Mouse (Mus musculus) heart, postnatal 14 days (tissue): ENCODE measurements around the gene Ccdc105. TPM values are rescaled to one million over a fixed set of nuclear protein-coding genes. Genes with fewer than 3 reads are reported as not detected.

Source experiments
- DNase-seq, 2 experiments: peaks; one replicate each; pipeline ENCODE4 v3.0.0; 2021 to 2022
- intact Hi-C: fragments of 180-260 bp; cut with DNase I; formaldehyde crosslinking; loops from one replicate; pipeline ENCODE4 v1.15.1; 2025
- long read RNA-seq, 2 experiments: library from polyadenylated mRNA; stranded (forward); transcript quantifications; one replicate each; pipeline ENCODE4 v2.0.0; 2021
- total RNA-seq, 2 experiments: library from RNA; stranded (reverse); gene quantifications; 2 replicates each; pipeline ENCODE4 v1.2.3; 2021

The Ccdc105 gene
- not detected for total RNA-seq
- long read RNA-seq, experiment 1 = 0 reads
- long read RNA-seq, experiment 2 = 0 reads

DNA sequence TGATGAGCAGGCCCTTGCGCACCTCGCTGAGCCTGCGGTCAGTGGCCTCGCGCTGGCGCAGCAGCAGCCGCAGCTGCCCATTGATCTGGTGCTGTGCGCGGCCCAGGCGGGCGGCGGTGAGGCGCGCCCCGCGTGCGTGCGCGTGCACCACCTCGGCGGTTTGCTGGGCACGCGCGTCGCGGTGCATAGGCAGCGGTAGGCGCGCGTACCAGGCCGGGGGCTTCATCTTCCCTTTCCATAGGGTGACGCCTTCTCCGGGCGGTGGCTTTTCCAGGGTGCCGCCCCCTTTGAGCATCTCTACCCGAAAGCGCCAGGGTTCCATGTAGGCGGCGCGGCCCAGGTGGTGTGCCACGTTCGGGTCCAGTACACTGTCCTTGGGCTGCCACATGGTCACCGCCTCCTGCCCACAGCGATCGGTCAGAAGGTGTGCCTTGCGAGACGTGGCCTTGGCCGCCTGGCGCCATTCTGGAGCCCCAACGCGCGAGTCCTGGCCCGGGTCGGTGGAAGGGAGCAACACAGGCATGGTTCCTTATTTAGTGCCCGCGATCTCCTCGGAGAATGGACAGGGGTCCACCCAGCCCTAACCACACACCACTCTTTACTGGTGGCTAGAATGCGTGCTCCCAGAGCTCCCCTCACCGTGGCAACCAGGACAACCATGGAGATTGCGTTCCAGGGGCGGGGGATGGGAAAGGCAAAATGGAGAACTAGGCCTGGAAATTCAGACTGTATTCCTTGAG, at the start of gene Ccdc105:
Gene Ccdc105 (minus strand): TSS at position 614 of the 740 bp plus-strand sequence.
- intact Hi-C loops = no loop called here
- peak; percentile 34 to 36 for DNase-seq

DNA sequence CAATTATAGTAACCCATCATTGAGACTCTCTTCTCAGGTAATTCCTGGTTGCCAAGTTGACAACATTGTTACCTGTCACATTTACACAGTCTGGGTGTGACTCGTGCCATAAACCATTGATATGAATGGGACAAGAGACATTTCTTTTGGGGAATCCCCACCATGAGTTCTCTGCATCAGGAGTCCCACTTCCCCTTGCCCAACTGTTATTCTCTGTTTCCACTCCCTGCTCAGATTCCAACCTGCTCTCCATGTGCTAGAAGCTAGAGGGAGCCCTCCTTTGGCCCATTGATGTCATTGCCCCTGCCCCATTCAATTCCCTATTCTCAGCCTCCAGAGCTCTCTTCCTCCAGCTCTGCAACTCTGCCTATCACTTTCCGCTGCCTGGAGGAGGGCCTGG, 48.6 kb upstream of the Ccdc105 start:
- no peak for DNase-seq
- intact Hi-C loops = no loop called here

DNA sequence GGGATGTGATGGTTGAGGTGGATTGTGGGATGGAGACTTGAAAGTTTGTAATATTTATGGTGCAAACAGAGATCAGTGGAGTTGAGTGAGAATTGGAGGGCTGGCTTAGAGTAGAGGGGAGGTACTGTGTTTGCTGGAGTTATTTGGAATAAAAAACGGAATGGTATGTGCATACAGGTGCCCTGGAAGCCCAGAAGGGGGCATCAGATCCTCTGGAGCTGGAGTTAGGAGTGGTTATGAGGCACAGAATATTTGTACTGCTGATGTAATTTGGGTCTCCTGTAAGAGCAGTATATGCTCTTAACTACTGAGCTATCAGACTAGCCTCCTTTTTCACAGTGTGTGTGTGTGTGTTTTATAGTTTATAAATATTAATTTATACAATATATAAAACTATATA, 37.7 kb upstream of the Ccdc105 start:
- intact Hi-C loops = no loop called here
- no peak for DNase-seq

GRCm38 (mm10) chr10:78787566-78788087, 34.8 kb upstream of the Ccdc105 start:
- intact Hi-C loops = no loop called here
- DNase-seq = peak; percentile 63 to 69

- intact Hi-C loops = no loop called here
- peak; percentile 10 to 20 for DNase-seq
Observed at GRCm38 (mm10) chr10:78779981-78780651, 27.3 kb upstream of the Ccdc105 start, which contains the start of gene Slc1a6. Gene Slc1a6, plus strand, starts transcription at chr10:78780496.

DNA sequence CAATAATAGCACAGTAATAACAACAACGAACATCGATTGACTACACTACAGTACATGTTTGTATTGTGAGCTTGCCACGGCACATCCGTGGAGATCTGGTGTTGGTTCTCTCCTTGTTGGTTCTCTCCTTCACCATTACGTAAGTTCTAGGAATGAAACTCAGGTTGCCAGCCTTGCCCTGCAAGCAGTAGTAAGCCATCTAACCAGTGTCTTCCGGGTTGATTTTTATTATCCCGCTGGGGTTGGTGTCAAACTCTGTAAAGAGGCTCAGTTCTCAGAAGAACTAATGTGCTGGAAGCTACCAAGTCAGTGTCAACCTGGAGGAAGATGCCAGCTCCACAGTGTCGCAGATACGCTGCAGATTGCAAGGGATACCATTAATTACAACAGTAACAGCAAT, 26.7 kb upstream of the Ccdc105 start:
- DNase-seq = no peak
- intact Hi-C loops = no loop called here

DNA sequence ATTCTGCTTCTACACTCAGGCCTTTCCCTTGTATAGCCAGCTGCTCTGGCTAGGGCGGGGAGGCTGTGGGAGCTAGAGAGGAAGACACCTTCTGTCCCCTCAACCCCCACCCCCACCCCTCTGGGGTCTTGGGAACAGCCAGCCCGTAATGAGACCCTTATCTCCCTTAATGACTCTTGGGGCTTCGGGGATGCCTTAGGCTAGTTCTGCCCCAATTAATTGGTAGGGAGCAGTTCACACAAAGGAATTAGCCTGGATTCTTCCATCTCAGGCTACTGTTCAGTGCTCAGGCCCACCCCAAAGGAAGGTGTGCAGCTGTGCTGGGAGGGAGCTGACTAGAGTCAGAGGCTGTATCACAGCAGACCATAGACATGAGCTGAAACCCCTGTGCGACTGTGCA, 23.0 kb upstream of the Ccdc105 start:
- intact Hi-C loops = no loop called here
- DNase-seq = no peak

DNA sequence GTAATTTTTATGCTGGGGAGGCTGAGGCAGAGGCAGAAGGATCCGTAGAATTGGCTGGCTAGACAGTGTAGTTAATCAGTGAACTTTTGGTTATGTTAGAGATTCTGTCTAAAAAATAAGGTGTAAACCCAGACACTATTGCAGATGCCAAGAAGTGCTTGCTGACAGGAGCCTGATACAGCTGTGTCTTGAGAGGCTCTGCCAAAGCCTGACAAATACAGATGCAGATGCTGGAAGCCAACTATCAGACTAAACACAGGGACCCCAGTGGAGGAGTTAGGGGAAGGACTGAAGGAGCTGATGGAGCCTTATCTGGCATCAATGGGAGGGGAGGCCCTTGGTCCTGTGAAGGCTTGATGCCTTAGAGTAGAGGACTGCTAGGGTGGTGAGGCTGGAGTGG, 12.7 kb upstream of the Ccdc105 start:
- no peak for DNase-seq
- intact Hi-C loops = no loop called here

- DNase-seq = peak; percentile 61 to 80
- intact Hi-C loops = loop anchor here (1.0 kb wide), 1 partner anchor 360 kb away; no protein-coding TSS in a partner anchor
Observed at GRCm38 (mm10) chr10:78756021-78756420, 3.2 kb upstream of the Ccdc105 start.

DNA sequence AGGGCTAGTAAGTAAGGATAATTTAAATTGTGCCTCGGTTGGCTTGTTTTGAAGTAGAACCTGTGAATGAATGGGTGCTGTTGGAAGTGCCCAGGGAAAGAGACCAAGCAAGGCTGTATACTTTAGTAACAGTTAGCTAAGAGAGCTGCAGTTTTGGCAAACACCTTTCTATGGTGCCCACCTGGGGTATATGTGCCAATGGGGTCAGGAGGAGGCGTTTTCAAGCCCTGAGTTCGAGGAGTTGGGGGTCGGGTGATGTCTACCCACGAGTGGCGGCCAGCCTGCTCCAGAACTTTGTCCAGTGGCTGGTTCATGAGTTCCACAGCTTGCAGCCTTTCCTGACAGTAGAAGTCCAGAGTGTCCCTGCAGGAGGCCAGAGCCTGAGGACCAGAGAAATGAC, 3.9 kb downstream of the Ccdc105 start:
- intact Hi-C loops = no loop called here

GRCm38 (mm10) chr10:78748161-78748560, 4.7 kb downstream of the Ccdc105 start:
- intact Hi-C loops = no loop called here
- no peak for DNase-seq

More for the DNA sequence above, 3.9 kb downstream of the Ccdc105 start:
- DNase-seq = no peak

GRCm38 (mm10) chr10:78747035-78747721, 5.7 kb downstream of the Ccdc105 start:
- DNase-seq = peak in 1 of 2 experiments; percentile 2
- intact Hi-C loops = no loop called here

- intact Hi-C loops = no loop called here
Observed at GRCm38 (mm10) chr10:78745453-78746232, 7.2 kb downstream of the Ccdc105 start.

DNA sequence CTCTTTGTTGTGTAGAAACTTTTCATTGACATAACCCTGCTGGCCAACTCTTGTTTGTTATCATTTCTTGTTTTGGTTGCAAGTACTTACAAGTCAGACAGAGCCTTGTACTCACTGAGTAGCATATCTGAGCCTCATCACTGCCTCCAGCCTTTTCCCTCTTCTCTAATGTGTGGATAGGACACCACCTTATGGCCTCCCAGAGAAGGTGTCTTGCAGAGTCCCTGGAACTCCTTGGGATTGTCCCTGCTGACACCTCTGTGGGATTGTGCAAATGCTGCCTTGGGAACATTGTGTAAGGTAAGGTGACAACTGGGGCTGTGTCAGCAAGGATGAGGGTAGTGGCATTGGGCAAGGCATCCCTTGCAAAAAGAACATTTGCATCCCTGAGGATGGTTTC, 9.1 kb downstream of the Ccdc105 start:
- DNase-seq = no peak
- intact Hi-C loops = no loop called here

More at GRCm38 (mm10) chr10:78745453-78746232, 7.2 kb downstream of the Ccdc105 start:
- no peak for DNase-seq

- intact Hi-C loops = no loop called here
Observed at GRCm38 (mm10) chr10:78739821-78740220, 13.0 kb downstream of the Ccdc105 start.

GRCm38 (mm10) chr10:78727876-78728275, 25.0 kb downstream of the Ccdc105 start:
- no peak for DNase-seq
- intact Hi-C loops = no loop called here

More at GRCm38 (mm10) chr10:78739821-78740220, 13.0 kb downstream of the Ccdc105 start:
- no peak for DNase-seq

DNA sequence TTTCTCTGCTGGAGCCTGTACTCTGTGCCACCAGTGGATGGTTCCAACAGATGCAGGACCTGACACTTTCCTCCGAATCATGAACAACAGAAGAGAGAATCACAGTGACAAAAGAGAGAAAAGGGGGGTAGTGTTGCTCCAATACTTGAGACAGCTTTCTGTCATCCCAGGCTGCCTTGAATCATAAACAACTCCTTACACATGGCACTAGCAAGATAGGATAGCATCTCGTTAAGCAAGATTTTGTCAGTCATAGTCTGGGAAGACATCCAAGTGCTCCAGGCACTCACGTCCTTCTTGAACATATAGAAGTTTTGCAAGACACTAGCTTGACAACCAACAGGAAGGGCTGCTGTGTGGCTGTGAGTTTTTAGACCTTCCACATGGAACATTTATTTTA, 25.8 kb downstream of the Ccdc105 start:
- intact Hi-C loops = no loop called here

DNA sequence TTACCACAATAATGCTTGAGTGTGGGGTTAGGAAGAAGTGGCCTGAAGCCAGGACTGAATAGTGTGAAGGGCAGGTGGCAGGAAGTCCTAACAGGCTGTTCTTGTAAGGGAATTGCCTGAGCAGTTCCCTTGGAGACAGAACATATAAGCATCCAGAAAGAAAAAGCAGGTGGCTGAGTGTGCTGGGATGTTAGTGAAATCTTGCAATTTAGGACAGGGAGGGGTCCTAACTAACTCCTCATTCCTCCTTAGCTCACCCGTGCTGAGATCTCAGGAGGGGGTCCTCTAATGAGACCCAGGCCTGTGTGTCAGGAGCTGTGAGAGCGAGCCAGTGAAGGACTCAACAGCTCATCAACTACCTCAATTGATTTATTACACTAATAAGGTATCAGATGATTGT, 29.4 kb downstream of the Ccdc105 start:
- no peak for DNase-seq
- intact Hi-C loops = no loop called here

More for the DNA sequence above, 25.8 kb downstream of the Ccdc105 start:
- DNase-seq = no peak

DNA sequence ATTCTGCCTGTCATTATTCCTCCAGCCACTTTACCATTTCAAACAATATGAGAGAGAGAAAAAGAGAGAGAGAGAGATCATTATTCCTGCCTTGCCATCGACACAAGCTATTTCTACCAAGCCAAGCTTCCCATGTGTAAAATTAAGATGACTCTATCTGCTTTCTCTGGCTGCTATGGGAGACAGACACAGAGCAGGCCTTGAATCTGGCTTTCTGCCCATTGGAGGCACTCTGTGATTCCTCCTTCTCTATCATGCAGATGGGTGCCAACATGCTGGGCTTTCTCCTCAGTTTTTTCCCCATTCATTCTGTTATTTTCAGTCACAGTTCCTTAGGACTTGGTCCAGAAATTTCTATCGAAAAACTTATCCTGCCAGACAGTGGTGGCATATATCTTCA, 30.2 kb downstream of the Ccdc105 start:
- intact Hi-C loops = no loop called here
- DNase-seq = no peak

DNA sequence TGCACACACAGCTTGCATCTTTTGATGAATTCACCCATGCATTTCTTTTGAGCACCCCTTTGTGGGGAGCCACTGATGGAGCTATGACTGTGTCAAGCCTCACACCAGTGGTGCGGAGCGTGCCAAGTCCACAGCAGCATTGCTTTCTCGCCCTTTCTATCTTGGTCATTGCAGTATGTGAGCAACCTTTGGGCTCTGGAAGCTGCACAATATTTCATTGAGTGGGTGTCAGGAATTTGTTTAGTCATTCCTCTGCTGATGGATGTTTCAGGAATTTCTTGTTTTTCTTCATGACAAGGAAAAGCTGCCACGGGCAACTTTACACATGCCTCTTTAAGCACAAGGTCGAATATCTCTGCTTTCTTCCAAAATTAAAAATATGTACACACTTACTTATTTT, 30.8 kb downstream of the Ccdc105 start:
- no peak for DNase-seq
- intact Hi-C loops = no loop called here
